Mouse (Mus musculus) stomach, postnatal 0 days (tissue): ENCODE data around the gene Cnnm4.

ENCODE experiments used
- CTCF ChIP-seq: IDR thresholded peaks from 2 replicates; pipeline ENCODE4 v1.5.1; 2016; ENCODE audit warnings: antibody characterized with exemption, low read depth, mild to moderate bottlenecking, moderate library complexity
- EP300 ChIP-seq: optimal IDR thresholded peaks from 2 replicates; pipeline ENCODE3; 2016; ENCODE audit warnings: antibody characterized with exemption

- no peak for TF ChIP-seq EP300
- no peak for TF ChIP-seq CTCF
These were observed 76.7 kb downstream of the Cnnm4 start for GRCm38 (mm10) chr1:36547981-36548598.
